Mouse (Mus musculus): Measurements from ENCODE around the gene Ptrh1. TPM values are rescaled to one million over a fixed set of nuclear protein-coding genes. Genes with fewer than 3 reads are reported as not detected.

The Ptrh1 gene
- total and polyA plus RNA-seq, 3 experiments, result 2.2 to 4.2 (median 2.4) TPM

DNA sequence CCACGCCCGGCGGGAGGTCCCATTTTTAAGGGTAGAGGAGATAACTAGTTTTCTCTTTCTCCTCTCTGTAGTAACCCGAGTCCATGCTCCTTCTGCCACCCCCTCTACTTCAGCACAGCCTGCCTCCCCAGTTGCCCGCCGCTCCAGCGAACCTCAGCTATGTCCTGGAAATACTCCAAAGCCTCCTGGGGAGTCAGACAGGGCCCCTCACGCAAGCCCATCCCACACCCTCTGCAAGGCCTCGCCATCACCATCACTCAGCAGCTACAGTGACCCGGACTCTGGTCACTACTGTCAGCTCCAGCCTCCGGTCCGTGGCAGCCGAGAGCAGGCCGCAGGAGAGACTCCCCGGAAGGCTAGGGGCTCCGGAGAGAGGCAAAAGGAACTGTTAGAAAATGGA lies 26.5 kb upstream of the Ptrh1 start:
- no peak for TF ChIP-seq POLR2A (IDR thresholded peaks at IDR 0.05; ENCODE audit: insufficient read depth, low read depth, low read length)
- TF ChIP-seq EP300 (IDR thresholded peaks at IDR 0.05; ENCODE audit: insufficient read depth, low read depth, low read length), result no peak
- no peak for TF ChIP-seq CTCF (IDR thresholded peaks at IDR 0.05)
- Histone ChIP-seq H3K9ac (ENCODE audit: low read depth, low read length) (no peak overlapping the region), H3K27ac (no peak overlapping the region), H3K4me1 (ENCODE audit: control insufficient read depth, insufficient read depth, low read length) (no peaks in the 10 kb centered on the region; the same call in 1 of the 2 replicates), H3K79me2 (replicated peaks; ENCODE audit: control insufficient read depth, insufficient read depth, low read length) (no peaks in the 10 kb centered on the region), H3K4me3 (no peak overlapping the region), H3K27me3 (ENCODE audit: control insufficient read depth, insufficient read depth, low read length) (no peaks in the 10 kb centered on the region), H3K36me3 (ENCODE audit: control insufficient read depth, insufficient read depth, low read length) (no peaks in the 10 kb centered on the region)
- intact Hi-C loops (cut with DNase I), result no loop called here
- WGBS, result 83% methylated on average over 16 of the region's 16 CpGs
- peak in 1 of 2 experiments; percentile 16 for DNase-seq

DNA sequence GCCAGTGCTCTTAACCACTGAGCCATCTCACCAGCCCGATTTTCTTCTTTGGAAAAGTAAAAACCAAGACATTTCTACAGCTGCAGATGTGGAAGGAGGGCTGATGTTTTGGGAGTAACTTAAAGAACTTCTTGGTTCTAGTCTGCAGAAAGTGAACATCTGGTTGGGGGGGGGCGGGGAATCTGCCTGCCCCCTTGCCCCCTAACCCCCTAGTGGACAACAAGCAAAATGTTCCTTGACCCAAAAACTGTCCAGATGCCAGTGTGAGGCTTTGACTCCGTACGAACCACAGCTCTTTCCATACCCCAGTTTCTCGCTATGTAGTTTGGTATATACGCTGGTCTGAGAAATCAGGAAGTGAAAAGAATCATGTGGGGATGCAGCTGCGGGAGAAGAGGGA lies 25.4 kb upstream of the Ptrh1 start:
- Histone ChIP-seq H3K27ac (no peak overlapping the region), H3K27me3 (ENCODE audit: control insufficient read depth, insufficient read depth, low read length) (no peaks in the 10 kb centered on the region), H3K9ac (ENCODE audit: low read depth, low read length) (no peak overlapping the region), H3K4me3 (no peak overlapping the region), H3K4me1 (ENCODE audit: control insufficient read depth, insufficient read depth, low read length) (no peaks in the 10 kb centered on the region), H3K79me2 (replicated peaks; ENCODE audit: control insufficient read depth, insufficient read depth, low read length) (no peaks in the 10 kb centered on the region), H3K36me3 (ENCODE audit: control insufficient read depth, insufficient read depth, low read length) (no peaks in the 10 kb centered on the region)
- TF ChIP-seq POLR2A (IDR thresholded peaks at IDR 0.05; ENCODE audit: insufficient read depth, low read depth, low read length) (no peak), CTCF (IDR thresholded peaks at IDR 0.05) (peak; percentile 29)
- no peak for DNase-seq
- intact Hi-C loops (cut with DNase I), result no loop called here
- WGBS, result 69% methylated on average over 7 of the region's 7 CpGs

DNA sequence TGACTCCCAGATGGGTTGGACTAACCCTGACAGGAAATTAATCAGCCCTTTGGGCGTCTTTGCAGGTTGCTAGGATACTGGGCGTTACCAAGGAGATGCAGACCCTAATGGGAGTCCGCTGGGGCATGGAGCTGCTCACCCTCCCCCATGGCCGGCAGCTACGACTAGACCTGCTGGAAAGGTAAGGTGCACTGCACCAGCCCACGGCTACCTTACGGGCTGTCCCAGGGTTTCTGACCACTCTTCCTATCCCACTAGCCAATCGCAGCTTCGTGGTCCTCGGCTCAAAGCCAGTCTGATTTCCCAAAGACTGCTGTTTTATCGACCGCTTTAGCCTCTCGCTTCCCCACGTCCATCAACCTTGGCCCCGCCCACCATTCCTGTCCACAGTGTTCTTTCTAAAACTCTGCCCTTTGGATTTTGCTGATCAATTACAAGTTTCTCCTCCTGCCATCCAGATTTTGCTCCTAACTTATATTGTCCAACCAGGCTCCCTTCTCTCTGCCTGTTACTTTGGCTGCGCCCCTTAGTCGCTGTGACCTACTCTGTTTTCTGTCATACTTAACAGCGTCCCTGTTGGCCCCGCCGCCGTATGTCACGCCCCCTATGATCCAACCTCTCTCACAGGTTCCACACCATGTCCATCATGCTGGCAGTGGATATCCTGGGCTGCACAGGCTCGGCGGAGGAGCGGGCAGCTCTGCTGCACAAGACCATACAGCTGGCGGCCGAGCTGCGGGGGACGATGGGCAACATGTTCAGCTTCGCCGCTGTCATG lies 24.5 kb upstream of the Ptrh1 start:
- 49% methylated on average over 31 of the region's 31 CpGs for WGBS
- TF ChIP-seq EP300 (IDR thresholded peaks at IDR 0.05; ENCODE audit: insufficient read depth, low read depth, low read length) (no peak), CTCF (IDR thresholded peaks at IDR 0.05) (no peak), POLR2A (IDR thresholded peaks at IDR 0.05; ENCODE audit: insufficient read depth, low read depth, low read length) (peak; percentile 51; the same call in 1 of the 2 replicates)
- Histone ChIP-seq H3K4me1 (ENCODE audit: control insufficient read depth, insufficient read depth, low read length) (no peaks in the 10 kb centered on the region), H3K9ac (ENCODE audit: low read depth, low read length) (no peak overlapping the region), H3K79me2 (replicated peaks; ENCODE audit: control insufficient read depth, insufficient read depth, low read length) (no peaks in the 10 kb centered on the region), H3K27me3 (ENCODE audit: control insufficient read depth, insufficient read depth, low read length) (no peaks in the 10 kb centered on the region), H3K27ac (no peak overlapping the region), H3K4me3 (peak overlapping the region; percentile 36), H3K36me3 (ENCODE audit: control insufficient read depth, insufficient read depth, low read length) (no peaks in the 10 kb centered on the region)
- intact Hi-C loops (cut with DNase I), result no loop called here
- peak; percentile 54 to 66 for DNase-seq

DNA sequence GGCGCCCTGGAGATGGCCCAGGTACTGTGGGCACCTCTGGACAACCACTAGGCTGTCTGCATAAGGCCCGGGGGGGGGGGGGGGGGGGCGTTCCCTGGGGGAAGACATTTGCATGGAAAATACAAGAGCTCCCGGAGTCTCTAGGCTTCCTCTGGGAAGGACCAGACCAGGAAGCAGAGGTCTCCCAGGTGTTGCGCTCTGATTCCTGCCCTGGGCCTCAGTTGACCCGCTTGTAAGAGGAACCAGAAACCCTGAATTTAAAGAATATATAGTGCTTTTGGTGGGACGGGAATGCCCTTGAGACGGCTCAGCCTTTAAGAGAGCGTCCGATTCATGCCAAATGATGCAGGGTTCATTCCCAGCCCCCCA lies 23.9 kb upstream of the Ptrh1 start:
- no peaks in the 10 kb centered on the region for H3K27me3 ChIP-seq (ENCODE audit: control insufficient read depth, insufficient read depth, low read length)
- no peak for TF ChIP-seq CTCF (IDR thresholded peaks at IDR 0.05)
- no peak for TF ChIP-seq EP300 (IDR thresholded peaks at IDR 0.05; ENCODE audit: insufficient read depth, low read depth, low read length)
- no peak for TF ChIP-seq POLR2A (IDR thresholded peaks at IDR 0.05; ENCODE audit: insufficient read depth, low read depth, low read length)
- no peak overlapping the region for H3K27ac ChIP-seq
- H3K9ac ChIP-seq (ENCODE audit: low read depth, low read length), result no peak overlapping the region
- H3K4me1 ChIP-seq (ENCODE audit: control insufficient read depth, insufficient read depth, low read length), result no peaks in the 10 kb centered on the region; the same call in 1 of the 2 replicates
- peak overlapping the region; percentile 36; the same call in 1 of the 2 replicates for H3K4me3 ChIP-seq
- no peaks in the 10 kb centered on the region for H3K36me3 ChIP-seq (ENCODE audit: control insufficient read depth, insufficient read depth, low read length)
- intact Hi-C loops (cut with DNase I), result no loop called here
- no peaks in the 10 kb centered on the region for H3K79me2 ChIP-seq (replicated peaks; ENCODE audit: control insufficient read depth, insufficient read depth, low read length)
- 50% methylated on average over 10 of the region's 10 CpGs for WGBS
- DNase-seq, result no peak

DNA sequence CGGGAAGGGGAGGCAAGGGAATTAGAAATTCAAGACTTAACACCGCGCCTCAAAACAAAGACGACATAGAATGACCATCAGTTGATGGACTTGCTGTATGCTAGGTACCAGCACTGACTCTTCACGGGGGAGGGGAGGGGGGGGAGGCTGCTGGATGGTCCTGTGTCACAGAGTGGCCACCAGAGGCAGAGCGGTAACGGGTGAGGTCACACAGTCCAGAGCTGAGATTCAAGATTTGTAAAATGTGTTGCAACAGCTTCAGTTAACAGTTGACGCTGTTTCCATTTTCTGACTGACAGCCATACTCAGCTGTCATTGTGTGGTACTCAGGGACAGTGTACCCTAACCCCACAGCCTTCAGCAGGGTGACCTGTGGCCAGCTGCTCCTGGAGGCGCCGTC lies 23.4 kb upstream of the Ptrh1 start:
- intact Hi-C loops (cut with DNase I), result no loop called here
- no peaks in the 10 kb centered on the region for H3K27me3 ChIP-seq (ENCODE audit: control insufficient read depth, insufficient read depth, low read length)
- no peaks in the 10 kb centered on the region for H3K36me3 ChIP-seq (ENCODE audit: control insufficient read depth, insufficient read depth, low read length)
- no peak overlapping the region for H3K9ac ChIP-seq (ENCODE audit: low read depth, low read length)
- no peak overlapping the region for H3K27ac ChIP-seq
- TF ChIP-seq POLR2A (IDR thresholded peaks at IDR 0.05; ENCODE audit: insufficient read depth, low read depth, low read length) (no peak), EP300 (IDR thresholded peaks at IDR 0.05; ENCODE audit: insufficient read depth, low read depth, low read length) (no peak), CTCF (IDR thresholded peaks at IDR 0.05) (no peak)
- H3K4me3 ChIP-seq, result no peak overlapping the region
- no peaks in the 10 kb centered on the region for H3K79me2 ChIP-seq (replicated peaks; ENCODE audit: control insufficient read depth, insufficient read depth, low read length)
- H3K4me1 ChIP-seq (ENCODE audit: control insufficient read depth, insufficient read depth, low read length), result peaks cover 1% of the 10 kb centered on the region; the same call in 1 of the 2 replicates
- WGBS, result 76% methylated on average over 10 of the region's 10 CpGs
- no peak for DNase-seq

DNA sequence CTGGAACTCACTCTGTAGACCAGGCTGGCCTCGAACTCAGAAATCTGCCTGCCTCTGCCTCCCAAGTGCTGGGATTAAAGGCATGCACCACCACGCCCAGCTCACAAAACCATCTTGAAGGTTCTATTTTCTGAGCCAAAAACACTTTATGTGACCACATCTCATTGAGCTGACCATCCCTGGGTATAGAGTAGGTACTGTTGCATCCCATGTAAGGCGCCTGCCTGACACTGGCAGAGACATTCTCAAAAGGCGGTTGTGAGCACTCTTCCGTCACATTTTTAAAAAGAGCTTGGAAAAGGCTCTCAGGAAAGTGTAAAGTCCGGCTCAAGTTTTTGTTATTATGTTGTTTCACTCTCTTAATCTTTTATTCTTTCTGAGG lies 18.9 kb upstream of the Ptrh1 start:
- Histone ChIP-seq H3K36me3 (ENCODE audit: control insufficient read depth, insufficient read depth, low read length) (no peaks in the 10 kb centered on the region), H3K4me3 (no peak overlapping the region), H3K9ac (ENCODE audit: low read depth, low read length) (no peak overlapping the region), H3K4me1 (ENCODE audit: control insufficient read depth, insufficient read depth, low read length) (peaks cover 1% of the 10 kb centered on the region; the same call in 1 of the 2 replicates), H3K27ac (no peak overlapping the region), H3K27me3 (ENCODE audit: control insufficient read depth, insufficient read depth, low read length) (no peaks in the 10 kb centered on the region), H3K79me2 (replicated peaks; ENCODE audit: control insufficient read depth, insufficient read depth, low read length) (no peaks in the 10 kb centered on the region)
- no peak for DNase-seq
- WGBS, result 34% methylated on average over 6 of the region's 6 CpGs
- intact Hi-C loops (cut with DNase I), result loop anchor here (1.0 to 5.0 kb wide), 2 partner anchors 43 to 184 kb away; partner anchors contain the start of genes Cdk9, Dpm2 and Pip5kl1
- TF ChIP-seq CTCF (IDR thresholded peaks at IDR 0.05) (no peak), EP300 (IDR thresholded peaks at IDR 0.05; ENCODE audit: insufficient read depth, low read depth, low read length) (no peak), POLR2A (IDR thresholded peaks at IDR 0.05; ENCODE audit: insufficient read depth, low read depth, low read length) (no peak)
